Comparison of ENCODE assay signal across 16 mouse cellular contexts in the genomic region with DNA sequence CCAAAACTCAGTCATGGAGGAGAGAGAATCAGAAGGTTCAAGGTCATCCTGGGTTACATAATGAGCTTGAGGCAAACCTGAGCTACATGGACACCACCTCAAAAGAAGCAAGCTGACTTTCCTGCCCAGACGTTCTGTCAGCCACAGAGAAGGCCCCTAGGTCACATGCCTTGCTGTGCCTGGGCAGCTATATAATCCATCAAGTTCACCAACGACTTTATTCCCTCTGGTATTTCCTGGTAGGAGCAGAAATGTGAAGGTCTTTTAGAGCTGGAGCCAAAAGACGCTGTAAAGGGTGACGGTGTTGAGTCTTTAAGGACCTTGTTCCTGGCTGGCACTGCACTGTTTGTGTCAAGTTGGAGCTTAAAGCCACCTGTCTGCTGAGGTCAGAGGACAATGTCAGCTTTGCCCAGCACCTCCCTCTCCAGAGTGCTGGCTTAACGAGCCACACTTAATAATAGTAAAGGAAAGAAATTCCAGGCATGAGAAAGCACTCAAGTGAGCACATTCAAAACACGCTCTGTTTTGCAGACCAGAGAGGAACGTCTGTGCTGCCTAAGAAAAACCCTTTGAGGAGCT. TPM values are rescaled to one million over a fixed set of nuclear protein-coding genes. Genes with fewer than 3 reads are reported as not detected.
DNase-seq lines count a peak whose midpoint lies in the region; ATAC-seq lines count a peak whose summit lies in the region.
"Had no signal": no experiment of that assay in that cellular context is flagged by ENCODE, and none has a peak within 500 bp of the region (broad histone marks: within the 10 kb centered on the region; RNA-seq: fewer than 3 reads in every experiment).

No protein-coding gene starts in this region.

- H3K27me3 ChIP-seq in heart, embryonic 15.5 days = no peaks in the 10 kb centered on the region
- no peaks in the 10 kb centered on the region for H3K27me3 ChIP-seq in midbrain, embryonic 16.5 days (ENCODE audit: control insufficient read depth, insufficient read depth, low read depth, low read length)
- no peaks in the 10 kb centered on the region for H3K27me3 ChIP-seq in neural tube, embryonic 15.5 days (replicated peaks)
- H3K27me3 ChIP-seq: embryonic facial prominence, embryonic 15.5 days; forebrain, embryonic 13.5 days; megakaryocyte, embryonic 14.5 days had no signal

- H3K36me3 ChIP-seq in heart, embryonic 15.5 days = no peaks in the 10 kb centered on the region
- H3K36me3 ChIP-seq in midbrain, embryonic 16.5 days (ENCODE audit: control insufficient read depth, insufficient read depth, low read length) = no peaks in the 10 kb centered on the region
- no peaks in the 10 kb centered on the region for H3K36me3 ChIP-seq in neural tube, embryonic 15.5 days
- H3K36me3 ChIP-seq: embryonic facial prominence, embryonic 15.5 days had no signal

- no peak overlapping the region for H3K4me3 ChIP-seq in heart, embryonic 15.5 days
- H3K4me3 ChIP-seq in brown adipose tissue, adult 24 weeks (ENCODE audit: insufficient read depth, low read depth, low read length) = no peak overlapping the region
- H3K4me3 ChIP-seq in midbrain, embryonic 16.5 days (ENCODE audit: low read depth, low read length) = no peak overlapping the region
- H3K4me3 ChIP-seq in neural tube, embryonic 15.5 days (replicated peaks) = no peak overlapping the region
- H3K4me3 ChIP-seq: embryonic facial prominence, embryonic 15.5 days; forebrain, embryonic 13.5 days; megakaryocyte, embryonic 14.5 days had no signal

- H3K9ac ChIP-seq in heart, embryonic 15.5 days = no peak overlapping the region
- no peak overlapping the region for H3K9ac ChIP-seq in midbrain, embryonic 16.5 days (ENCODE audit: low read depth, low read length)
- H3K9ac ChIP-seq in neural tube, embryonic 15.5 days (replicated peaks) = no peak overlapping the region
- H3K9ac ChIP-seq: embryonic facial prominence, embryonic 15.5 days; forebrain, embryonic 13.5 days; liver, embryonic 14.5 days had no signal

- peaks cover 18% of the 10 kb centered on the region for H3K4me1 ChIP-seq in heart, embryonic 15.5 days (replicated peaks)
- H3K4me1 ChIP-seq in brown adipose tissue, adult 24 weeks (ENCODE audit: control insufficient read depth, insufficient read depth, insufficient read length, low read length) = peaks cover 17% of the 10 kb centered on the region
- no peaks in the 10 kb centered on the region for H3K4me1 ChIP-seq in midbrain, embryonic 16.5 days (ENCODE audit: control insufficient read depth, insufficient read depth, low read length)
- no peaks in the 10 kb centered on the region for H3K4me1 ChIP-seq in neural tube, embryonic 15.5 days
- H3K4me1 ChIP-seq: embryonic facial prominence, embryonic 15.5 days; forebrain, embryonic 13.5 days had no signal

- no peaks in the 10 kb centered on the region for H3K9me3 ChIP-seq in heart, embryonic 15.5 days (replicated peaks)
- H3K9me3 ChIP-seq in midbrain, embryonic 16.5 days (replicated peaks; ENCODE audit: control insufficient read depth, low read length, poor library complexity, severe bottlenecking) = no peaks in the 10 kb centered on the region
- no peaks in the 10 kb centered on the region for H3K9me3 ChIP-seq in neural tube, embryonic 15.5 days (replicated peaks)
- H3K9me3 ChIP-seq: embryonic facial prominence, embryonic 15.5 days; forebrain, embryonic 13.5 days; megakaryocyte, embryonic 14.5 days had no signal

- ATAC-seq in heart, embryonic 15.5 days (replicated peaks; ENCODE audit: insufficient number of reproducible peaks, insufficient read depth, low FRiP score, low read depth) = no peak
- no peak for ATAC-seq in midbrain, embryonic 16.5 days
- ATAC-seq in neural tube, embryonic 15.5 days (ENCODE audit: low FRiP score) = no peak
- ATAC-seq: activated CD4-positive, CD25-positive, alpha-beta regulatory T cell, adult 4 months; forebrain, embryonic 13.5 days had no signal

- no peak for DNase-seq in heart, adult 8-10 months (ENCODE audit: low spot score)
- DNase-seq in ZHBTc4 (ENCODE audit: low read depth, low spot score) = peak; percentile 44
- peak; percentile 33 for DNase-seq in large intestine, adult 2 months (ENCODE audit: low read depth, low spot score)
- no peak for DNase-seq in layer of hippocampus, postnatal 25 days (ENCODE audit: extremely low spot score in 1 of 2, low spot score in 1 of 2)
- DNase-seq: cerebellum, adult 11 months; gastrocnemius, postnatal 14 days; right cerebral cortex, postnatal 14 days had no signal

- H3K27ac ChIP-seq in heart, embryonic 15.5 days = peak overlapping the region; percentile 25; the same call in 1 of the 2 replicates
- peak overlapping the region; percentile 5; the same call in 1 of the 2 replicates for H3K27ac ChIP-seq in brown adipose tissue, adult 24 weeks (replicated peaks; ENCODE audit: low read depth, low read length)
- H3K27ac ChIP-seq in midbrain, embryonic 16.5 days (ENCODE audit: low read length) = no peak overlapping the region
- no peak overlapping the region for H3K27ac ChIP-seq in neural tube, embryonic 15.5 days (replicated peaks)
- H3K27ac ChIP-seq: embryonic facial prominence, embryonic 15.5 days; forebrain, embryonic 13.5 days; liver, embryonic 14.5 days had no signal

- 34% methylated on average over 7 of the region's 7 CpGs for WGBS in heart, embryonic 15.5 days
- WGBS in large intestine, adult 2 months = 19% methylated on average over 7 of the region's 7 CpGs
- WGBS in midbrain, embryonic 16.5 days = 53% methylated on average over 7 of the region's 7 CpGs
- 43% methylated on average over 7 of the region's 7 CpGs for WGBS in neural tube, embryonic 15.5 days

- no peak overlapping the region for H3K4me2 ChIP-seq in heart, embryonic 15.5 days
- H3K4me2 ChIP-seq in midbrain, embryonic 16.5 days (ENCODE audit: low read length) = no peak overlapping the region
- no peak overlapping the region for H3K4me2 ChIP-seq in neural tube, embryonic 15.5 days
- H3K4me2 ChIP-seq: embryonic facial prominence, embryonic 15.5 days; forebrain, embryonic 13.5 days had no signal

RNA-seq across cellular contexts. Expression of a gene that starts 47.3 kb away (rescaled TPM):
- polyA plus RNA-seq in heart, embryonic 15.5 days (2015; fragmentation: Nextera tagmentation; extraction: Ambion mirVana) = 24.9 and 29.2 TPM in 2 replicates
- total RNA-seq in heart, adult 8-10 months (2022) = 10 to 100 TPM in 3 of 4 experiments, 1 to 10 TPM in 1; 10.0 to 15.6 (median 11.0) TPM
- polyA plus RNA-seq in brown adipose tissue, adult 24 weeks (2012; ENCODE audit: insufficient read depth, insufficient read length, missing spikeins) = 16.6 and 20.3 TPM in 2 replicates
- 3.7 and 5.0 TPM in 2 replicates for polyA plus RNA-seq in large intestine, adult 2 months (2012; rRNA removed)
- polyA plus RNA-seq in midbrain, embryonic 16.5 days (2015; fragmentation: Nextera tagmentation; extraction: Ambion mirVana) = 40.6 and 51.2 TPM in 2 replicates
- polyA plus RNA-seq in neural tube, embryonic 15.5 days (2015; fragmentation: Nextera tagmentation; extraction: Ambion mirVana) = 45.2 and 46.2 TPM in 2 replicates
- total RNA-seq in layer of hippocampus, postnatal 25 days (2021) = 10 to 100 TPM; 29.3 to 35.5 TPM

Comparison
In these comparisons a context has a peak if more than half of its experiments do, and no peak if none do; other contexts are left out.
1. H3K27ac ChIP-seq: peak in heart, embryonic 15.5 days (single experiment) and brown adipose tissue, adult 24 weeks (single experiment); none in midbrain, embryonic 16.5 days (single experiment) and neural tube, embryonic 15.5 days (single experiment).
2. DNase-seq: peak in ZHBTc4 (single experiment) and large intestine, adult 2 months (single experiment); none in heart, adult 8-10 months (single experiment) and layer of hippocampus, postnatal 25 days (0 of 2).